Mouse (Mus musculus): Measurements from ENCODE around the gene Pacsin2. TPM values are rescaled to one million over a fixed set of nuclear protein-coding genes. Genes with fewer than 3 reads are reported as not detected.

The Pacsin2 gene
- total and polyA plus RNA-seq, 3 experiments = 48.4 to 85.5 (median 53.7) TPM

DNA sequence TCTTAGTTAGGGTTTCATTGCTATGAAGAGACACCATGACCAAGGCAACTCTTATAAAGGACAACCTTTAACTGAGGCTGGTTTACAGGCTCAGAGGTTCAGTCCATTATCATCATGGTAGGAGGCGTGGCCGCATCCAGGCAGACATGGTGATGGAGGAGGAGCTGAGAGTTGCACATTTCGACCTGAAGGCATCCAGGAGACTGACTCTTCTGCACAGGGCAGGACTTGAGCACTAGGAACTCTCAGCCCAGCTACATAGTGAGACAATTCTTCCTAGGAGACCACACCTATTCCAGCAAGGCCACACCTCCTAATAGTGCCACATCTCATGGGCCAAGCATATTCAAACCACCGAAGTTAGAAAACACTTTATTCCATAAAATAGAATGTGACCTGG is 15.4 kb upstream of the Pacsin2 start:
- peaks cover 14 to 49% of the 10 kb centered on the region in 2 experiments for H3K4me1 ChIP-seq (ENCODE audit: control insufficient read depth in 1 of 2, insufficient read depth in 2 of 2)
- DNase-seq (ENCODE audit: extremely low read depth) = no peak
- H3K27ac ChIP-seq (ENCODE audit: insufficient read depth, low read depth) = no peak overlapping the region
- in situ Hi-C loops (cut with MboI; ENCODE audit: low pct_ligation_motif_present, low pct_unique_long_range_greater_than_20kb, low sequenced_read_pairs) = loop anchor here (10.0 kb wide), 1 partner anchor 85 kb away; no protein-coding TSS in a partner anchor
- no peaks in the 10 kb centered on the region for H3K9me3 ChIP-seq (replicated peaks; ENCODE audit: low read length)
- no peak overlapping the region for H3K4me2 ChIP-seq (ENCODE audit: insufficient read depth, low read depth, poor library complexity, severe bottlenecking)
- H3K79me2 ChIP-seq (replicated peaks; ENCODE audit: control insufficient read depth, extremely low read depth, insufficient read depth, poor library complexity, severe bottlenecking) = no peaks in the 10 kb centered on the region
- no peak overlapping the region for H3K4me3 ChIP-seq (replicated peaks in 1 of 3; ENCODE audit: low read depth in 2 of 3, low read length in 2 of 3, poor library complexity in 1 of 3)
- dilution Hi-C loops (cut with MboI; ENCODE audit: extremely low pct_ligation_motif_present, extremely low pct_unique_long_range_greater_than_20kb, low sequenced_read_pairs) = no loop called here
- H3K36me3 ChIP-seq (replicated peaks in 1 of 2; ENCODE audit: control insufficient read depth in 1 of 2, insufficient read depth in 1 of 2, low read length in 1 of 2) = peaks cover 0 to 5% of the 10 kb centered on the region in 2 experiments
- no peaks in the 10 kb centered on the region for H3K27me3 ChIP-seq (replicated peaks)
- H3K9ac ChIP-seq (ENCODE audit: insufficient read depth, low read depth) = no peak overlapping the region
- TF ChIP-seq TCF12 (IDR thresholded peaks at IDR 0.05; ENCODE audit: low read depth, low read length) = no peak
- TF ChIP-seq ELF1 (IDR thresholded peaks at IDR 0.05; ENCODE audit: low read depth, low read length) = no peak
- no peak for TF ChIP-seq MEF2A (IDR thresholded peaks at IDR 0.05; ENCODE audit: borderline replicate concordance, low read depth, low read length)
- no peak for TF ChIP-seq JUN (IDR thresholded peaks at IDR 0.05; ENCODE audit: insufficient read depth, low read depth, low read length)
- TF ChIP-seq ZC3H11A (IDR thresholded peaks at IDR 0.05; ENCODE audit: low read depth, low read length) = no peak

DNA sequence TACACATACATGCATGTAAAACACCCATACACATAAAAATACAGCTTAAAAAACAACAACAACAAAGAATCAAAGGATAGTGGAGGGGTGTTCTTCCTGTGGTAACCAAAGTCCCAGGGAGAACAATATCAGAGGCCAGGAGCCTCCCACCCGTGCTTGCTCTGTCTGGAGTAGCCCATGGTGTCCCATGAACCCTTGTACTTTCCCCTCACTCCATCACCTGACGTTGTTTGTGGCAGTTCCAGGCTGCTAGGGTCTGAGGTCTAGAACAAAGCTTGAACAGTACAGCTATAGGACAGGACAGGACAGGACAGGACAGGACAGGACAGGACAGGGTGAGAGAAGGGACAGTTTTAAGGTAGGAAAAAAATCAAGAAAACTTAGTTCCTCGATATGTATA is 13.7 kb upstream of the Pacsin2 start:
- Histone ChIP-seq H3K36me3 (replicated peaks in 1 of 2; ENCODE audit: control insufficient read depth in 1 of 2, insufficient read depth in 1 of 2, low read length in 1 of 2) (no peaks in the 10 kb centered on the region), H3K4me1 (ENCODE audit: control insufficient read depth in 1 of 2, insufficient read depth in 2 of 2) (peaks cover 22 to 64% of the 10 kb centered on the region in 2 experiments), H3K79me2 (replicated peaks; ENCODE audit: control insufficient read depth, extremely low read depth, insufficient read depth, poor library complexity, severe bottlenecking) (no peaks in the 10 kb centered on the region), H3K27ac (ENCODE audit: insufficient read depth, low read depth) (no peak overlapping the region), H3K27me3 (replicated peaks) (no peaks in the 10 kb centered on the region), H3K4me3 (replicated peaks in 1 of 3; ENCODE audit: low read depth in 2 of 3, low read length in 2 of 3, poor library complexity in 1 of 3) (no peak overlapping the region), H3K9ac (ENCODE audit: insufficient read depth, low read depth) (no peak overlapping the region), H3K9me3 (replicated peaks; ENCODE audit: low read length) (no peaks in the 10 kb centered on the region), H3K4me2 (ENCODE audit: insufficient read depth, low read depth, poor library complexity, severe bottlenecking) (no peak overlapping the region)
- no peak for DNase-seq (ENCODE audit: extremely low read depth)
- in situ Hi-C loops (cut with MboI; ENCODE audit: low pct_ligation_motif_present, low pct_unique_long_range_greater_than_20kb, low sequenced_read_pairs) = loop anchor here (10.0 kb wide), 1 partner anchor 83 kb away; no protein-coding TSS in a partner anchor
- no peak for TF ChIP-seq MAFK (IDR thresholded peaks at IDR 0.05; ENCODE audit: insufficient replicate concordance, low read length)
- TF ChIP-seq SMC3 (IDR thresholded peaks at IDR 0.05; ENCODE audit: low read depth, low read length) = no peak
- no peak for TF ChIP-seq ZKSCAN1 (IDR thresholded peaks at IDR 0.05; ENCODE audit: borderline replicate concordance, low read depth, low read length)
- no peak for TF ChIP-seq ELF1 (IDR thresholded peaks at IDR 0.05; ENCODE audit: low read depth, low read length)
- no peak for TF ChIP-seq USF1 (IDR thresholded peaks at IDR 0.05; ENCODE audit: low read depth, low read length)
- TF ChIP-seq ZMIZ1 (IDR thresholded peaks at IDR 0.05; ENCODE audit: low read depth, low read length) = no peak
- TF ChIP-seq KAT2A (IDR thresholded peaks at IDR 0.05; ENCODE audit: insufficient replicate concordance, low read length) = no peak
- TF ChIP-seq CHD2 (IDR thresholded peaks at IDR 0.05; ENCODE audit: low read length) = no peak
- TF ChIP-seq RCOR1 (conservative IDR thresholded peaks at IDR 0.05; ENCODE audit: low read depth, low read length) = no peak
- no peak for TF ChIP-seq MAX (IDR thresholded peaks at IDR 0.05; ENCODE audit: low read length)
- dilution Hi-C loops (cut with MboI; ENCODE audit: extremely low pct_ligation_motif_present, extremely low pct_unique_long_range_greater_than_20kb, low sequenced_read_pairs) = no loop called here

Measured in CH12.LX (cell line).